Mouse (Mus musculus): Measurements from ENCODE around the gene Eef1akmt3. TPM values are rescaled to one million over a fixed set of nuclear protein-coding genes. Genes with fewer than 3 reads are reported as not detected.

Gene Eef1akmt3
- polyA plus RNA-seq (2015; fragmentation: Nextera tagmentation; extraction: Ambion mirVana), result 0.05 and 0.07 TPM in 2 replicates

GRCm38 (mm10) chr10:127041274-127041766, at the start of gene Eef1akmt3, which contains the start of gene Mettl1:
Eef1akmt3 (minus strand) TSS chr10:127041513.
Mettl1 (plus strand) TSS chr10:127041414.
- Histone ChIP-seq H3K4me3 (ENCODE audit: low read depth, low read length) (peak within 1 kb of the TSS; percentile 72), H3K9me3 (ENCODE audit: low read length) (no peaks in the 10 kb centered on the region), H3K4me1 (ENCODE audit: insufficient read depth) (peaks cover 11% of the 10 kb centered on the region), H3K36me3 (replicated peaks; ENCODE audit: insufficient read depth, low read length) (peaks cover 3% of the 10 kb centered on the region; the same call in 1 of the 2 replicates), H3K27ac (ENCODE audit: low read depth) (peak within 1 kb of the TSS; percentile 52; the same call in 1 of the 2 replicates), H3K27me3 (ENCODE audit: insufficient read depth, low read length) (peaks cover 8% of the 10 kb centered on the region; the same call in 1 of the 2 replicates), H3K9ac (replicated peaks) (peak within 1 kb of the TSS; percentile 62), H3K4me2 (ENCODE audit: low read depth, low read length) (peak within 1 kb of the TSS; percentile 90)
- ATAC-seq (peak; percentile 47), DNase-seq (peak; percentile 40)
- 0% methylated on average over 28 of the region's 28 CpGs for WGBS (ENCODE audit: insufficient replicate concordance)
- TF ChIP-seq EP300 (IDR thresholded peaks at IDR 0.05; ENCODE audit: low read depth) (no peak), CTCF (IDR thresholded peaks at IDR 0.05; ENCODE audit: low read depth) (no peak)

- Histone ChIP-seq H3K4me1 (ENCODE audit: insufficient read depth) (peaks cover 15% of the 10 kb centered on the region), H3K36me3 (replicated peaks; ENCODE audit: insufficient read depth, low read length) (peaks cover 10% of the 10 kb centered on the region; the same call in 1 of the 2 replicates), H3K9me3 (ENCODE audit: low read length) (no peaks in the 10 kb centered on the region), H3K9ac (replicated peaks) (no peak overlapping the region), H3K27me3 (ENCODE audit: insufficient read depth, low read length) (peaks cover 19% of the 10 kb centered on the region), H3K4me2 (ENCODE audit: low read depth, low read length) (no peak overlapping the region), H3K4me3 (ENCODE audit: low read depth, low read length) (no peak overlapping the region), H3K27ac (ENCODE audit: low read depth) (no peak overlapping the region)
- DNase-seq (peak; percentile 56), ATAC-seq (0 out of 2 replicates have a peak, but pooled peaks have one; percentile 11)
- WGBS (ENCODE audit: insufficient replicate concordance), result 60% methylated on average over 56 of the region's 57 CpGs
- TF ChIP-seq CTCF (IDR thresholded peaks at IDR 0.05; ENCODE audit: low read depth), result no peak
- TF ChIP-seq EP300 (IDR thresholded peaks at IDR 0.05; ENCODE audit: low read depth), result no peak
These were observed 49.5 kb upstream of the Eef1akmt3 start for GRCm38 (mm10) chr10:127090560-127091411.

GRCm38 (mm10) chr10:127085633-127086032, 44.3 kb upstream of the Eef1akmt3 start:
- peaks cover 12% of the 10 kb centered on the region for H3K4me1 ChIP-seq (ENCODE audit: insufficient read depth)
- 81% methylated on average over 6 of the region's 6 CpGs for WGBS (ENCODE audit: insufficient replicate concordance)
- no peak overlapping the region for H3K4me2 ChIP-seq (ENCODE audit: low read depth, low read length)
- H3K27me3 ChIP-seq (ENCODE audit: insufficient read depth, low read length), result peaks cover 6% of the 10 kb centered on the region
- H3K36me3 ChIP-seq (replicated peaks; ENCODE audit: insufficient read depth, low read length), result no peaks in the 10 kb centered on the region
- TF ChIP-seq EP300 (IDR thresholded peaks at IDR 0.05; ENCODE audit: low read depth) (no peak), CTCF (IDR thresholded peaks at IDR 0.05; ENCODE audit: low read depth) (no peak)
- DNase-seq, result no peak
- no peak overlapping the region for H3K27ac ChIP-seq (ENCODE audit: low read depth)
- no peak overlapping the region for H3K9ac ChIP-seq (replicated peaks)
- ATAC-seq, result no peak
- no peaks in the 10 kb centered on the region for H3K9me3 ChIP-seq (ENCODE audit: low read length)
- no peak overlapping the region for H3K4me3 ChIP-seq (ENCODE audit: low read depth, low read length)

- H3K27me3 ChIP-seq (ENCODE audit: insufficient read depth, low read length), result 0 out of 2 replicates have a peak, but pooled peaks cover under 1% of the 10 kb centered on the region
- DNase-seq (no peak), ATAC-seq (no peak)
- TF ChIP-seq EP300 (IDR thresholded peaks at IDR 0.05; ENCODE audit: low read depth) (no peak), CTCF (IDR thresholded peaks at IDR 0.05; ENCODE audit: low read depth) (no peak)
- H3K27ac ChIP-seq (ENCODE audit: low read depth), result no peak overlapping the region
- 90% methylated on average over 9 of the region's 9 CpGs for WGBS (ENCODE audit: insufficient replicate concordance)
- no peak overlapping the region for H3K4me2 ChIP-seq (ENCODE audit: low read depth, low read length)
- H3K4me1 ChIP-seq (ENCODE audit: insufficient read depth), result peaks cover 14% of the 10 kb centered on the region
- no peak overlapping the region for H3K4me3 ChIP-seq (ENCODE audit: low read depth, low read length)
- no peaks in the 10 kb centered on the region for H3K36me3 ChIP-seq (replicated peaks; ENCODE audit: insufficient read depth, low read length)
- H3K9ac ChIP-seq (replicated peaks), result no peak overlapping the region
- no peaks in the 10 kb centered on the region for H3K9me3 ChIP-seq (ENCODE audit: low read length)
These were observed 43.7 kb upstream of the Eef1akmt3 start for GRCm38 (mm10) chr10:127085052-127085451.

- Histone ChIP-seq H3K9ac (replicated peaks) (no peak overlapping the region), H3K27me3 (ENCODE audit: insufficient read depth, low read length) (peaks cover 9% of the 10 kb centered on the region; the same call in 1 of the 2 replicates), H3K9me3 (ENCODE audit: low read length) (no peaks in the 10 kb centered on the region), H3K4me2 (ENCODE audit: low read depth, low read length) (no peak overlapping the region), H3K36me3 (replicated peaks; ENCODE audit: insufficient read depth, low read length) (no peaks in the 10 kb centered on the region), H3K4me1 (ENCODE audit: insufficient read depth) (peaks cover 25% of the 10 kb centered on the region), H3K27ac (ENCODE audit: low read depth) (no peak overlapping the region), H3K4me3 (ENCODE audit: low read depth, low read length) (no peak overlapping the region)
- TF ChIP-seq EP300 (IDR thresholded peaks at IDR 0.05; ENCODE audit: low read depth) (no peak), CTCF (IDR thresholded peaks at IDR 0.05; ENCODE audit: low read depth) (no peak)
- ATAC-seq (no peak), DNase-seq (no peak)
- 61% methylated on average over 5 of the region's 5 CpGs for WGBS (ENCODE audit: insufficient replicate concordance)
These were observed 42.6 kb upstream of the Eef1akmt3 start for GRCm38 (mm10) chr10:127083915-127084306.

GRCm38 (mm10) chr10:127083292-127083914, 42.1 kb upstream of the Eef1akmt3 start:
- no peaks in the 10 kb centered on the region for H3K9me3 ChIP-seq (ENCODE audit: low read length)
- 57% methylated on average over 8 of the region's 8 CpGs for WGBS (ENCODE audit: insufficient replicate concordance)
- DNase-seq (no peak), ATAC-seq (no peak)
- H3K4me1 ChIP-seq (ENCODE audit: insufficient read depth), result peaks cover 27% of the 10 kb centered on the region
- TF ChIP-seq CTCF (IDR thresholded peaks at IDR 0.05; ENCODE audit: low read depth) (no peak), EP300 (IDR thresholded peaks at IDR 0.05; ENCODE audit: low read depth) (no peak)
- H3K27ac ChIP-seq (ENCODE audit: low read depth), result no peak overlapping the region
- H3K27me3 ChIP-seq (ENCODE audit: insufficient read depth, low read length), result peaks cover 13% of the 10 kb centered on the region; the same call in 1 of the 2 replicates
- H3K9ac ChIP-seq (replicated peaks), result no peak overlapping the region
- H3K36me3 ChIP-seq (replicated peaks; ENCODE audit: insufficient read depth, low read length), result no peaks in the 10 kb centered on the region
- H3K4me3 ChIP-seq (ENCODE audit: low read depth, low read length), result no peak overlapping the region
- H3K4me2 ChIP-seq (ENCODE audit: low read depth, low read length), result no peak overlapping the region

Measured in liver, postnatal 0 days (tissue).